Mouse (Mus musculus): ENCODE measurements around the gene Cd19.
A peak's percentile ranks its signal among the peaks of the same experiment; 100 is the strongest.

Gene Cd19

DNA sequence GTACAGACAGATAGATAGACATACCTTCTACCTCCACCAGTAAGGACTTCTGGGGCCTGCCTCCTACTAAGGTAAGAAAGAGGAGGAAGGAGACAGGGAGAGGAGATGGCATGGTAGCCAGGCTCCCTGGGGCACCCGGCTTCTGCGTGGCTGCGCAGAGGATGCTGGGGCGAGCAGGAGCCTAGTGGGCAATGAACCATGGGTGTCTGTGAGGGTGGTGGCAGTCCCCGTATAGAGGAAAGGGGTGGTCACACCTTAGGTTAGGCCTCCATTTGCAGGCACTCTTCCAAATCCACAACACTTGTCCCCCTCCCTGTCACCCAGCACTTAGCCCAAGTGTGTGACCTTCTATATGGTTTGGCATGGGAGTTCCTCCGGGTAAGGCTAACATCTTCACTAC, at the start of gene Cd19:
Gene Cd19, minus strand, starts transcription at position 165 of the 400 bp plus-strand sequence.
- no peak for DNase-seq (ENCODE audit: low spot score)

DNA sequence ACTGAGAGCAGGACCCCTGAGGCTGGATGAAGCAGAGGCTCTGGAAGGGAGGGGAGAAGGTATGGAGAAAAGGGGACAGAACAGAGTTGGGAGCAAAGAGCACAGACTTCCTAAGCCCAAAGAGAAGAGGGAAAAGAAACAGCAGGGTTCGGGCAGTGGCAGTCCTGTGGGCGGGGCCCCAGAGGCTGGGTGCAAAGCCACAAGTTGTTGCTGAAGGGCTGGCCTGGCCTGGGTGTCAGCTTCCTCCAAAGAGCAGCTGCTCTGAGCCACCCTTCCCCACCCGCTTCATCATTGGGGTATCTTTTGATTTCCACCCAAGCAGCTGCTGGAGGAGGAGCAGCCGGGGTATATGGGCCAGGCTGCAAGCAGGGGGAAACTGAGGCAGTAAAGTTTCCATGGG, 49.4 kb upstream of the Cd19 start:
- DNase-seq (ENCODE audit: low spot score), result no peak

DNA sequence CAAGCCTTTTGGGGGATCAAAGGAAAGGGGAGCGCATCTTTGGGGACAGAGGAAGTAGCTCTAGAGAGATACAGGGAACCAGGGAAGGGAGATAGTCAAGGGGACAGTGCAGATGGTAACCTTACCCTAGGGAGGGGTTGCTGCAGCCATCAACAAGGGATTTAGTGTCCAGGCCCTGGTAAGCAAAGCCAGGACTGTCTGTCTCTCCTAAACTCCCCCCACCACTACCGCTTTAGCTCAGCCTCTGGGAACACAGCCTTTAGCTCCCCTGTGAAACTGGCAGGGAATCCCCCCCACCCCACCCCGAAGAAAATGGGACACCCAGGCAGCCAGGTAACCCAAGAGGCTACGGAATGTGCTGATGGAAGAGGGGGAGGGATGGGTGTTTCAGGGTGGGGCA, 48.9 kb upstream of the Cd19 start:
- no peak for DNase-seq (ENCODE audit: low spot score)

DNA sequence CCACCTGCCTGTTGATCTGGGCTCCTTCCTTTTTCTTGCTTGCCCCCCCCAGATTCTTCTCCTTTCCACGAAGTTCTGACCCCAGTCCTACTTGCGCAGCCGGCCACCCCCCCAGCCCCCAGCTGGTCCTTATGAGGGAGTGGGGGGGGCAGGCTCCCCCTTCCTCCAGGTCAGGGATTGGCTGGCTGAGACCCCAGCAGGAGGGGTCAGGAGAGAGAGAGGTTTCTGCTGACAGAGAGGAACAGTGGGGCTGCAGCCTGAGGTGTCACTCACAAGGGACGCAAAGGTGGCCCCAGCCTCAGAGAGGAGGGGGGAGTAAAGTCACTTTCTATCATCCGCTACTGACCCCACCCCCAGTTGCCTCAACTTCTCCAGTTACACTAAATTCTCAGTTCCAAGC, 48.3 kb upstream of the Cd19 start, which contains the start of gene Atp2a1:
Gene Atp2a1, minus strand, starts transcription at position 105 of the 400 bp plus-strand sequence.
- no peak for DNase-seq (ENCODE audit: low spot score)

DNA sequence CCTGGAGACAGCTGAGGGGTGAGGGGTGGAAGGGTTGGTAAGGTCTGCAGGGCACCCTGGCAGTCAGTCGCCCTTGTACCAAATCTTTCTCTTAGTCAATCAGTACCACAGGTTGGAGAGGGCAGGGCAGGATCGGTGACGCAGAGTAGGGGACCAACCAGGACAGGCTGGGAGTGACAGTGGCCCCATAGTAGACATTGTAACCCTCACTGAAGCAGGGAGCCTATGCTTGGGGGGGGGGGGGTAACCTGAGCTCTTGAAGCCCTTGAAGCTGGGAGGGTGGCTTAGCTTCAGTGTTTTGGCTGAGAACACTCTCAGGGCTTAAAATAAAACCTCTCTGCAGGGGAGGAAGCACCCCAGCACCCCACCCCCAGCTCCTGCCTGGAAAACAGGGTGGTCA, 46.9 kb upstream of the Cd19 start:
- DNase-seq (ENCODE audit: low spot score), result no peak

DNA sequence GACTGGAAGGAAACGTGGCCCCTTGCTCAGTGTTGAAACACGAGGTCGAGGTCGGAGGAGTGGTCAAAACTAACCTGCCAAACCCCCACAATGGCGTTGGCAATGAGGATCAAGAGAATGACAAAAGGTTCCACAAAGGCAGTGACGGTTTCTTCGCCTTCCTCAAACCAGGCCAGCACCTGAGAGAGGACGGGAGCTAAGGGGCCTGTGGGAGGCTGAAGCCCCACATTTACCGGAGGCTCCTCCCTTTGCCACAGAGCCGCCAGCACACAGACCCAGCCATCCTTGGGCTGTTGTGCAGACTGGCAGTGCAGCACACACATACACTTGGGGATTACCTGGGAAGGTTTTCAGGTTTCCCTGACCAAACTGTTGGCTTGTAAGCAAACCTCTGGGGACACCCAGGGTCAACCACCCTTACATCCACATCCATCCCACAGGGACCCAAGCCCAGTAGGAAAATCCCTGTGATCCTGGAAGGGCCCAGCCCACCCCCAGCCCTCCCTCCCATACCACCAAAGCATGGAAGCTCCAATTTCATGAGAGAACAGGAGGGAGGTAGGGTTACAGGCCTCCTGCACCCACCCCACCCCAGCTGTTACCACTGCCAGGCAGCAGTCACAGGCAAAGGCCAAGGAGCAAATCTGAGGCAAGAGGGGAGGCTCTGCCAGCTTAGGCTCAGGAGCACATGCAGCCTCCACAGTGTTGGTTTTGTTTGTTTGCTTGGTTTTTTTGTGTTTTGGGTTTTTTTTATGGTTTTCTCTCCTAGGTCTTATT, 46.1 kb upstream of the Cd19 start:
- no peak for DNase-seq (ENCODE audit: low spot score)

DNA sequence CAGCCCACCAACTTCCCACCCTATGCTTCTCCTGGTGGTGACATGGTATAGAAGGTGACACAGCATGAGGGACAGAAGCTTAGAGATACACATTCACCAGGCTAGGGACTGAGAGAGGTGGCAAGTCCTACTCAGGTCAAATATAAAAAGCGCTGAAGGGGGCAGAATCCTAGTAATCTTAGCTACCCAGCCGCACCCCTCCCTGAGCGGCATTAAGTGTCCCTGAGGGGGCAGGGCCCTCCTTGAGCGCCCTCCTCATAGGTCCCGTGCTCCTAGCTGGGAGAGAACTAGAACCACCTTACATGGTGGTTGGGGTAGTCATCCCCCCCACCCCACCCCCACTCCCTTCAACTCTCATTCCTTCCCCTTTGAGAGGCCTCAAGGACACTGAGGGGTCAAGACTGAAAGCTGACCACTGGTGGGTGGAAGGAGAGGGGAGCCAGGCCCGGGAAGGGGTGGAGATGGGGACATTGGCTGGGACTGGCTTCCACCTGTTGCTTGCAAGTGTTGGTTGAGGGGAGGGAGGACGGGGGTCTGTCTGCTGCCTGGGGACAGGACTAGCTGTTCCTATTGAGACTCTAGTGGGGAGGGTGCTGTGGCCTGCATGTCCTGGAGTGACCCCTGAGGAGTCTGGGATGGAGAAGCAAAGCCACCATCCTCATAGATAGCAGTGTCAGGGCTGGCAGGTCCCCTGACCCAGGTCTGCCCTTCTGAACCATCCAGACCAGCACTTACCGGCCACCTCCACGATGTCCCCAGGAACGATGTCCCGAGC, 44.3 kb upstream of the Cd19 start:
- no peak for DNase-seq (ENCODE audit: low spot score)

DNA sequence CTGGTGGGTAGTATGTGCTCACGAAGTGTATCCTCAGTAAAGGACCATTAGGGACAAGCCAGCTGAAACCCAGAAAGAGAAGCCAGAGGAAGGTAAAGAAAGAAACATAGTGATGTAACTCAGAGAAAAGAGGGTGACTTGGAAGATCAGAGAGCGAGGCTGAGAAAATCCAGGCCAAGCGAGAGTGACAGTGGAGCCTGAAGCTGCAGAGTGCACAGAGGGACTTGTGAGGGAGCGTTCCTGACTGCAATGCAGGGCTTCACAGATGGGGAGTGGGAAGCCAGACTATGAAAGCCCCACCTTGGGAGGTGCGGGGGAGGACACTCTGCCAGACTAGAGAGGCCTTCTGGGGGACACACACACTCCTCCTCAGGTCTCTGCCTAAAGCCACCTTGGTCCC, 43.5 kb upstream of the Cd19 start:
- DNase-seq (ENCODE audit: low spot score), result no peak

DNA sequence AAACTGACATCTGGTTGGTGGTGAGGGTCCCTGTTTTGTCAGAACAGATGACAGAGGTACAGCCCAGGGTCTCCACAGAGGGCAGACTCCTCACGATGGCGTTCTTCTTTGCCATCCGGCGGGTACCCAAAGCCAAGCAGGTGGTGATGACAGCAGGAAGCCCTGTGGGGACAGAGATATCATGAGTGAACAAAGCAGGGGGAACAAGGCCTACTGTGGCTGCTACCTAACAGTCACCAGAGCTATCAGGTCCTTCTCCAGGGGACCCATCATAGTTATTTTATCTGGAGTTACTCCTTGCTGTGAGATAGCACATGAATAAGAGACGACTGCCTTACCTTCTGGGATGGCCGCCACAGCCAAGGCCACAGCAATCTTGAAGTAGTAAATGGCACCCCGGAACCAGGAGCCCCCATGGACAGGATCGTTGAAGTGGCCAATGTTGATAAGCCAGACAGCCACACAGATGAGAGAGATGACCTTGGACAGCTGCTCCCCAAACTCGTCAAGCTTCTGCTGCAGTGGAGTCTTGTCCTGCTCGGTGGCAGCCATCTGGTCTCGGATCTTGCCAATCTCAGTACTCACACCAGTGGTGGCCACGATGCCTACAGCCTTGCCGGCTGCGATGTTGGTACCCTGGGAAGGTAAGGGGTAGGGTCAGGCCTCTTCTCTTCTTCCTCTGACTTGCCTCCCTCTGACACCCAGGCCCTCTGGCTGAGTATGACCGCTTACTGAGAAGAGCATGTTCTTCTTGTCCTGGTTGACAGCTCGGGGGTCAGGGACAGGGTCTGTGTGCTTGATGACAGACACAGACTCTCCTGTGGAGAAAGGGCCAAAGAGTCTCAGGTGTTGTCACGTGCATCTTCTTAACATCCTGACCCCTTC, 41.9 kb upstream of the Cd19 start:
- DNase-seq (ENCODE audit: low spot score), result no peak

DNA sequence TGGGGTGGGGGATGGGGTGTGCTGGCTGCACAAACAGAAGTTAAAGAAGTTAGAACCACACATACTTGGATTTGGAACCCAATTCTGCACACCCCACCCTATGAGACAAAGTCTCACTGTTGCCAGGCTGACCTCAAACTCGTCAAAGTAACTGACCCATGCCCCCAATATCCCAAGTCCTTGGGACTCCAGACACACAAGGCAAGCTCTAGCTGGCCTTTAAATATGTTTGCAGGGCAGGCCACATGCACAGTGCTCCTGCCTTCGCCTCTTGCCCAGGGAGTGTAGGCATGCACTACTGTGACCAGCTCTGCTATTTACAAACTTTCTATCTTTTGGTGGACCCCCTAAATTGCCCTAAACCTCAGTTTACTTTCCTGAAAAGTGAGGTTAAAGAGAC, 40.6 kb upstream of the Cd19 start:
- DNase-seq (ENCODE audit: low spot score), result no peak

DNA sequence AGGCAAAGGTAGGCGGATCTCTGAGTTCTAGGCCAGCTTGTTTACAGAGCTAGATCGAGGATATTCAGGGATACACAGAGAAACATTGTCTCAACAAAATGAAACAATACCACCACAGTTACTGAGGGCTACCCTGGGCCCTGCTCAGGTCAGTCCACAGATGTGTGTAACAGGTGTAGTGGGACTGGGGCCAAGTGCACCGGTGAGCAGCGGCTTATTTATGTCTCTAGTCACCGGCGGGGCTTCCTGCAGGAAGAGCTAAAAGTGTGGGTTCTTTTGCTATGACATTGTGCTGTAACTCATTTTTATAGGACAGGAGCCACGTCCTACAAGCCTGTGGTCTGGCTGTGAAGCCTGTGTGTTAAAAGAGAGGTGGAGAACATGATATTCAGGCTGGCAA, 39.2 kb upstream of the Cd19 start:
- DNase-seq (ENCODE audit: low spot score), result no peak

DNA sequence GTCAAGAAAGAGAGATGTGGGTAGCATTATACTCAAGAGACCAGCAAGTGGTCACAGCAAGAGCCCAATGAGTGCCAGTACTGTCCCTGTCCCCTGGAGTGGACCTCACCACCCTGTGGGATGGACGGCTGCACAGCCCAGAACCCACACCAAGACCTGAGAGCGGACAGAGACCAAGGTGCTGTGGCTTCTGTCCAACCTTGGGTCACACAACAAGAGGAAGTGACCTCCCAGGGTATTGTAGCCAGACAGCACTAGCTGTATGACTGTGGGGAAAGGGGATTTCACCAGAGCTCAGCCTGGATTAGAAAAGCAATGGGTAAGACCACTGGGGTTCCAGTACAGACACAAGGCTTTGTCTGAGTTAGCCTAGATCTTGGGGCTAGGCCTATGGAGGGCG, 37.6 kb upstream of the Cd19 start:
- DNase-seq (ENCODE audit: low spot score), result no peak

DNA sequence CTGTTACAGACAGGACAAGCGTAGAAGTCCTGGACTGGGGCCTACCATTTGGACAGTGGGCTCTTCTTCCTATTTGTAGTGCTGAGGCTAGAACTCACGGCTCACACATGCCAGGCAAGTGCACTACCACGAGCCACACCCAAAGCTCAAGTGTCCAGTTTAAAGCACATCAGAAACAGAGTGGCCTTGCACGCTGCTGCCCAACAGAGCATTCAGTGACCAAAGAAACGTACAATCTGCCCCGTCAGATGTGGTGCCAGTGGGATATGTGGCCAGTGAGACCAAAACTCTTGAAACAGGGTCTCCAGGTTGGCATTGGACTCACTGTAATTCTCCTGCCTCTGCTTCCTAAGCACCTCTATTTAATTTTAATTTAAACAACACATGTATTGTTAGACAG, 36.0 kb upstream of the Cd19 start:
- no peak for DNase-seq (ENCODE audit: low spot score)

DNA sequence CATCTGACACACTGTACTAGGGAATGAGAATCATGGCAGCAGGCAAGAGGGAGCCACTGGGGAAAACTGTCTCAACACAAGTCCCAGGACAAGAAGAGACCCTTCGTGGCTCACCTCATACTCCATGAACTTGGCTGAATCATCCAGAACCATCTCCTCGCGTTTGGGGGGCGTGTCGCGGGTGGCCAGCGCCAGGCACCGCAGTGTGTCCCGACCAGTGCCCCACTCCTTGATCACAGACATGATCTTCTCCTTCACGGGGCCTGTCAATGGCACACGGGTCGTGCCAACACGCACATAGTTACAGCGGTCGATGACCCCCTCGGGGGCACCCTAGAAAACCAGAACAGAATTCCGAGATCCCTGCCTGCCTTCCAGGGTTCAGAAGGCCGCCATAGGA, 35.3 kb upstream of the Cd19 start:
- no peak for DNase-seq (ENCODE audit: low spot score)

DNA sequence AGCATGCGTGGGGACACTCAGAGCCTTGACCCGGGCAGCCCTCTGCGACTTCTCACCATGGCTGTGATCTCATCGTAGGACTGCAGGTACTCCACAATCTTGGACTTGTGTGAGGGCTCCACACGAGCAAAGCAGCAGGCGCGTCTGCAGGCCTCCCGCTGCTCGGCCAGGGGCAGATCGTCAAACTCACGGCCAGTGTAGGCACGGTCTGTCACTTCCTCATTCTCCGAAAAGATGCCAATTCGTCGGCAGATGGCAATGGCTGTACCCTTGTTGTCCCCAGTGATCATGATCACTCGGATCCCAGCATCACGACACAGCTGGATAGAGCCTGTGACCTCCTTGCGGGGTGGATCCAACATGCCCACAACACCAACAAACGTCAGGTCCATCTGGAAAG, 33.8 kb upstream of the Cd19 start:
- DNase-seq (ENCODE audit: low spot score), result no peak

DNA sequence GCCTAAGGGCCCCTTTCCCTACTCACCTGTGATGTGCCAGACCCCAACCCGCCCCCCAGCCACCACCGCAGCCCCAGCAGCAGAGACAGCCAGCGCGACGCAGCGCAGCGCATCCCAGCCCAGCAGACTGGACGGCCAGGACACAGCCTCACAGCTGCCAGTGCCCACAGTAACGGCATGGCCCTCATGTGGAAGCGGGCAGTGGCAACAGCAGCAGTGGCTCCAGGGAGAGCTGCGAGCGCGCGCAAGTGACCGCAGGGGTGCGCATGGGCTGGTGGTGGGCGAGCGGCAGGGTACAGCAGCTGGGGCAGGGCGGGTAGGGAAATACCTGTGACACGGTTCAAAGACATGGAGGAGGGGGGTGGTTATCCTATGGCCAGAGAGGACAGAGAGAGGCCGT, 31.5 kb upstream of the Cd19 start:
- no peak for DNase-seq (ENCODE audit: low spot score)

DNA sequence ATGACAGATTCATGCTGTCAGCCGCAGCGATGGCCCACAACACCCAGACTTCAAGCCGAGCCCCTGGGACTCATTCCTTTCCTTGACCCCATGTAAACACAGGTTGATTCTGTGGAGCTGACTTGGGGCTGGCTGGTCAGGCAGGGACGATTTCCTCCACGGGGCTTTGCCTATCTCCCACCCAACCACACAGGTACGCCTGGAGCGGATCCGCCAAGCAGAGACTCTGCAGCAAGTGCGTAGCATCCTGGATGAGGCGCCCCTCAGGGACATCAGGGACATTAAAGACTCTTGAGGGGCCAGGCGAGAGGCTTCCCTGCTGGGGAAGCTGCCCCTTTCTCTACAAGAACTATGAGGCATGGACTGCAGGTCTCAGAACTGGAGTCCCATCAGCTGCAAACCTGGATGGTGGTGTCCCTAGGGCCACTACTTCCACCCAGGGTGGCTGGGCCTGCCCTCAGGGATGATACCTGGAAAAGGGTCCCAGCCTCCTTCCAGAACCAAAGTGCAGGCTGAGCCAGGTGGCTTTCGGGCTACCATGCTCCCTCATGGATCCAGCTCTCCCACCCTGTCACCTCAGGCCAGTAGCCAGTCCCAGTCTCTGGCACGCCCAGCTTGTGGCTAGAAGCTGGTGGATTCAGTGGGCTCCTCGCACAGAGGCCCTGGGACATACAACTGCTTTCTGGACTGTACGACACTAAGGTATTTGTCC, 30.6 kb upstream of the Cd19 start:
- no peak for DNase-seq (ENCODE audit: low spot score)

DNA sequence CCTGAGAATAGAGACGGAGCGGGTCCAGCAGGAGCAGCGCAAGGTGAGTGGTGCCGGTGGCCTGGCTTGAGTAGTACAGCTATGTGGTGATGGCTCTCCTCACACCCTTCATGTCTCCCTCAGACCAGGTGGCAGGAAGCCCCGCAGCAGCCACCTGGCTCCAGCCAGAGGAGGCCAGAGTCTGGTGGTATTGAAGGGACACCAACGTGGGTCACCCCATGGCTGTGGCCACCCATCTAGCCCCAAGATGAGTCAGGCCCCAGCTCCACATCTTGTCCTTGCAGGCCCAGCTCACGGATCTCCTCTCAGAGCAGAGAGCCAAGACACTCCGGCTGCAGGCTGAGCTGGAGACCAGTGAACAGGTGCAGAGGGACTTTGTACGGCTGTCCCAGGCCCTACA, 29.8 kb upstream of the Cd19 start:
- DNase-seq (ENCODE audit: low spot score), result no peak

DNA sequence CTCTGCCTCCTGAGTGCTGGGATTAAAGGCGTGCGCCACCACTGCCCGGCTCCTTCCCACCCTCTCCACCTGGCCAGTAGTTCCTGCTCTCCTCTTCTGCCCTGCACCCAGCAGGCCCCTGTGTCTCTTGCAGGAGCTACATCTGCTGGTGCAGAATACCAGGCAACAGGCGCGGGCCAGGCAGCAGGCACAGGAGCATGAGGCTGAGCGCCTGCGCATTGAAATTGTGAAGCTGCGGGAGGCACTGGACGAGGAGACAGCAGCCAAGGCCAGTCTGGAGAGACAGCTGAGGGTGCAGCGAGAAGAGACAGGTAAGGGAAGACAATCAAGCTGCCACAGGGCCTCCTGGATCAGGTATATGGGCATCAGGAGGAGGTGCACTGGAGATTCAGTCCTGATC, 29.3 kb upstream of the Cd19 start:
- DNase-seq (ENCODE audit: low spot score), result no peak

DNA sequence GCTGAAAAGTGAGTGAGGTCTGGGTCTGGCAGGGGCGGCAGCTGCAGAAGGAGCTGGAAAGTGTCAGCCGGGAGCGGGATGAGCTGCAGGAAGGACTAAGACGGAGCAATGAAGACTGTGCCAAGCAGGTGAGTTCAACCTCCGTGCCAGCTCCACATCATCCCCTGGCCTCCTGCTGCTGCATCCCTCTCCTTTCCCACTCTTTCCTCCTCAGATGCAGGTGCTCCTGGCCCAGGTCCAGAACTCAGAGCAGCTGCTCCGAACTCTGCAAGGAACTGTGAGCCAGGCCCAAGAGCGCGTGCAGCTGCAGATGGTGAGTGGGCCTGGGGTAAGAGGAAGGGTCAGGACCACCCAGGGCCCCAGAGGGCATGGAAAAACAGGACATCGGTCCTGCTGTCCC, 25.4 kb upstream of the Cd19 start:
- DNase-seq (ENCODE audit: low spot score), result no peak

DNA sequence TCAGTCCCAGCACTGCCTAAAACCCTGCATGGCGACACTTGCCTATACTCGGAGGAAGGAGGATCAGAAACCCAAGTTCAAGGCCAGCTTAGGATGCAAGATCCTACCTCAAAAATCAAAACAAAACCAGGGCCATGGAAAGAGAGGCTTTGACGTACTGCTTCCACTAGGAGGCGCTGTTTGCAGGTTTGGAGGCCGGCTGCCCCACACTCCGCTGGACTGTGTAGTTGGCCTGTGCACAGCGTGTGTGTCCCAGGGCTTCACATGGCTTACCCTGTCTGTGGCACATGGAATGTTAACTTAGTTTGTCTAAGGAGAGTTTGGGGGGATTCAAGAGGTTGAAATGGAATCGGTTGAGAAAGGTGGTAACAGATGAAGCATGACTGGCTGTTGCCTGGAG, 22.2 kb upstream of the Cd19 start:
- DNase-seq (ENCODE audit: low spot score), result peak; percentile 83

DNA sequence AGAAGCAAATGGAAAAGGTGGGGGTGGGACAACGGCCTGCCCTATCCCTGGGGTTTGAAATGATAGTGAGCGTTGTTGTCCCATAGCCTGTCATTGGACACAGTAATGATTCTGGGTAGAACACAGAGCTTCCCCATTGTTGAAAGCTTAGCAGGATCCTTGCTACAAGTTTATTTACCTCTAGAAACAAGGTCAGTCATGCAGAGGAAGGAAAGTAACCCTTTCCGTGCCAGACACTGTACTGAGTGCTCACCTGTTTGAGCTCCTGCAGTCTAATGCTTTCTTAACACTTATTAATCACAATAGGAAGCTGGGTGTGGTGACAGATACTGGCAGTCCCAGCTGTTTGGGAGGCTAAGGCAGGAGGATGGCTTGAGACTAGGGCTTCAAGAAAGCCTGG, 21.1 kb upstream of the Cd19 start:
- DNase-seq (ENCODE audit: low spot score), result no peak

Measured in embryo, embryonic 10 days (tissue).